Mouse (Mus musculus): ENCODE measurements around the gene Mrps14. TPM values are rescaled to one million over a fixed set of nuclear protein-coding genes. Genes with fewer than 3 reads are reported as not detected.

The Mrps14 gene
- total RNA-seq, 2 experiments from 2014 or later, result 74.2 to 76.1 TPM

- DNase-seq, result no peak
Observed at GRCm38 (mm10) chr1:160227850-160228249, 32.8 kb downstream of the Mrps14 start.

GRCm38 (mm10) chr1:160231013-160231412 lies 36.0 kb downstream of the Mrps14 start:
- no peak for DNase-seq

DNA sequence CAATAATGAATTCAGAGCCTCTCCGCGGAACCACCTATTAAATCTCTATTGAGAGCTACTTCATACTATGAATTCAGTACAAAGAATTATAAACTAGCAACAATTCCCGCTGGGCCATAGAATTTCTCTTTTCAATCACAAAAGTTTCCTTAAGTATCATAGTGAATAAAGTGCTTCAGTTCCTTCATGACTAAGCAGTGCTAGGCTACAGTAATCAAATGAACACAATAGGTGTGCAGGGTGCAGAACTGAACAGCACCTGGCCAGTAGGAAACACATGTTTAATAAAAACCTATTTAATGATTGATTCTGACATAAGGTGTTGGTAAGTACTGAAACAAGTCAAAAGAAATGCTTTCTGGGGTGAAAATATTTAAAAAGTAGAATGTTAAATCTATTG lies 37.1 kb downstream of the Mrps14 start:
- DNase-seq, result no peak

- no peak for DNase-seq
Observed at GRCm38 (mm10) chr1:160233921-160234320, 38.9 kb downstream of the Mrps14 start.

- no peak for DNase-seq
Observed at GRCm38 (mm10) chr1:160237981-160238380, 43.0 kb downstream of the Mrps14 start.

- no peak for DNase-seq
Observed at GRCm38 (mm10) chr1:160238852-160239443, 43.9 kb downstream of the Mrps14 start.

- DNase-seq, result no peak
Observed at GRCm38 (mm10) chr1:160240091-160240490, 45.1 kb downstream of the Mrps14 start.

DNA sequence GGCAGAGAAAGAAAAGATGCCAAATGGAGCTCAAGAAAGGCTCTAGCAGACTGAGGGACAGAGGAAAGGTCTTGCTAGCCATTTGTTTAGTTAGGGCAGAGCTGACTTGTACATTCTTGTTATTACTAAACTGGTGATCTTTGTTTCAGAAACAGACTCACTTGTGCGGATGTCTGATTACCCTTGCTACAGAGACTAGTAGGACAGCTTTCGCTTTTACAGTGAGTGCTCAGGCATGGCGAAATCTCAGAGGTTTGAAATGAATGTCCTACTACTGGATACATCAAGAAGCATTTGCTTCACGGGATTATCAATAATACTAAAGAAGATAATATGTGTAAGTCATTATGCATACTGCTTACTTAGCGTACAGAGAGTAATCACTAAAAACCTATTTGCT lies 49.7 kb downstream of the Mrps14 start:
- no peak for DNase-seq

GRCm38 (mm10) chr1:160245954-160246353 lies 50.9 kb downstream of the Mrps14 start:
- no peak for DNase-seq

- no peak for DNase-seq
Observed at GRCm38 (mm10) chr1:160246844-160247243, 51.8 kb downstream of the Mrps14 start.

DNA sequence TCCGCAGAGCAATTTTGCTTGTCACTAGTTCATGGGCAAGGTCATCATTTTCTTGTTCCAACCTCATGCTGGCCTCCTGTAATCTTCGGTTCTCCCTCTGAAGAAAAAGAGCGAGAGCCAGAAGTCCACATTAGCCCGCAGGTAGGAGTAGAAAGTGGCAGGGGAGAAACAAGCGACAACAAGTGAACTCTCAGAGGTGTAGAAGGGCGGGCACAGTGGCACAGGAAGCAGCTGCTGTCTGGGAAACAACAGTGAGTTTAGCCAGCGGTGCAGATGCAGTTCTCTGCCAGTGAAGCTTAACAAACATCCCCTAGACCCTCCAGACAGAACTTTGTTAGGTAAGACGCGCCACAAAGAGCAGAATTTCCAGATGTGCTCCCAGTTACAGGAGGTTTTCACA lies 52.5 kb downstream of the Mrps14 start:
- DNase-seq, result no peak

DNA sequence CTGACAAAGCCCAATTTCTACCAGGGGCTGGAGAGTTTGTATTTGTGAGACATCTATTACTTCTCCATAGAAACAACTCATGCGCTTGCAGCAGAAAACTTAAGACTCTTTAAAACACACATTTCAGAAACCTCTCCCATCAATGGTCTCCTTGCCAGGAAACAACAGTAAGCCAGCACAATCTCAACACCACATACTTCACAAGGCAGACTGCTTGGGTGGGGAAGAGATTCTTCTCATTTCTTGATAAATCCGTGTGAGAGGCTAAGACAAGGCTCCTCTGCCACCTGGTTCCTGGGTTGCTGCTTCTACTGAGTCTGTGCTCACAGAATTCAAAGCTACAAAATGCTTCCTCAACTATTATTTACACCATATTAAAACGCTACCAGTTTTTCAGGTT lies 54.8 kb downstream of the Mrps14 start:
- DNase-seq, result no peak

GRCm38 (mm10) chr1:160250782-160251181 lies 55.8 kb downstream of the Mrps14 start:
- no peak for DNase-seq

DNA sequence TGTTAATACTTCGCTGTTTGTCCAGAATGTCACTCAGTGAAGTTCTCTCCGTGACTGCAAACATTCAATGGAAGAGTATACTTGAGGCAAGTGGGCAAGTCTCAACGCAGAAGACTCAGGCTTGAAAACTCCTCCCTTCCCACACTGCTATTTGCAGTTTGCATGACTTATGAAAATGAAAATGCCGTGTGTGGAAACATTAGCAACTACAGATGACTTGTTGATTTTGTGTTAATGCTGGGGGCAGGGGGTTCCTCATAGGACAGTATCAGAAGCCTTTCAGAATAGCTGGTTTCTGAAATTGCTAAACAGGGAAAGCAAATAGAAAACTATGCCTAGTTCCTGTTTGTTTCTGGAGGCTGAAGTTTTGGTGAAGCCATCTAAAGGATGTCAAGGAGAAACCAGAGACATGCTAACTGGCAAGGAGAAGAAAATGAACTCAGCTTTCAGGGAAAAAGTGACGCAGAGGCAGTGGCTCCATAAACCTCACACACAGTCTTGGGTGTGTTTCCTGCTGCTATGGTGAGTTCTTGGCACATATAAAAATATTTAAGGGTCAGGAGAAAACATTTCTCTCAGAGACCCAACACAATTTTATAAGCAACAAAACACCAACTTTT lies 56.5 kb downstream of the Mrps14 start:
- no peak for DNase-seq

Other genes starting within 250 kb of the Mrps14 start
- 1 to 10 TPM; 5.2 to 5.9 TPM for gene 4930523C07Rik, start 150.8 kb upstream of the Mrps14 start, total RNA-seq (2021)
- not detected for gene Tnn, start 41.6 kb upstream of the Mrps14 start, total RNA-seq (2021)
- 10 to 100 TPM; 47.4 to 49.6 TPM for gene Cacybp, start 17.7 kb downstream of the Mrps14 start, total RNA-seq (2021)